Mouse (Mus musculus): Measurements from ENCODE around the gene Cacnb4. TPM values are rescaled to one million over a fixed set of nuclear protein-coding genes. Genes with fewer than 3 reads are reported as not detected.

Cacnb4 gene
- polyA plus RNA-seq, 1 experiment = 0.06 TPM

- Histone ChIP-seq H3K27me3 (ENCODE audit: control insufficient read depth, insufficient read depth, low read length) (no peaks in the 10 kb centered on the region), H3K27ac (ENCODE audit: insufficient read depth, low read length) (no peak overlapping the region), H3K36me3 (ENCODE audit: control insufficient read depth, insufficient read depth, low read length) (no peaks in the 10 kb centered on the region), H3K4me1 (ENCODE audit: control insufficient read depth, insufficient read depth, insufficient read length) (no peaks in the 10 kb centered on the region; the same call in 1 of the 2 replicates), H3K4me3 (ENCODE audit: extremely low read depth, insufficient read depth, insufficient read length) (no peak overlapping the region)
- no peak for DNase-seq (ENCODE audit: low read depth in 1 of 2, low spot score in 2 of 2)
- TF ChIP-seq POLR2A (IDR thresholded peaks at IDR 0.05; ENCODE audit: low read depth, low read length) = no peak
- TF ChIP-seq CTCF (IDR thresholded peaks at IDR 0.05; ENCODE audit: extremely low read depth, insufficient read depth, insufficient read length, insufficient replicate concordance) = no peak
- WGBS = 88% methylated on average over 1 of the region's 1 CpGs
Measured at GRCm38 (mm10) chr2:52521012-52521411, 155.6 kb downstream of the Cacnb4 start.

- Histone ChIP-seq H3K4me1 (ENCODE audit: control insufficient read depth, insufficient read depth, insufficient read length) (no peaks in the 10 kb centered on the region), H3K4me3 (ENCODE audit: extremely low read depth, insufficient read depth, insufficient read length) (no peak overlapping the region), H3K27ac (ENCODE audit: insufficient read depth, low read length) (no peak overlapping the region), H3K36me3 (ENCODE audit: control insufficient read depth, insufficient read depth, low read length) (no peaks in the 10 kb centered on the region), H3K27me3 (ENCODE audit: control insufficient read depth, insufficient read depth, low read length) (no peaks in the 10 kb centered on the region)
- TF ChIP-seq POLR2A (IDR thresholded peaks at IDR 0.05; ENCODE audit: low read depth, low read length) (no peak), CTCF (IDR thresholded peaks at IDR 0.05; ENCODE audit: extremely low read depth, insufficient read depth, insufficient read length, insufficient replicate concordance) (no peak)
- DNase-seq (ENCODE audit: low read depth in 1 of 2, low spot score in 2 of 2) = no peak
- 91% methylated on average over 4 of the region's 4 CpGs for WGBS
Measured at GRCm38 (mm10) chr2:52518740-52519139, 157.9 kb downstream of the Cacnb4 start.

- Histone ChIP-seq H3K27ac (ENCODE audit: insufficient read depth, low read length) (no peak overlapping the region), H3K36me3 (ENCODE audit: control insufficient read depth, insufficient read depth, low read length) (no peaks in the 10 kb centered on the region), H3K27me3 (ENCODE audit: control insufficient read depth, insufficient read depth, low read length) (no peaks in the 10 kb centered on the region), H3K4me3 (ENCODE audit: extremely low read depth, insufficient read depth, insufficient read length) (no peak overlapping the region), H3K4me1 (ENCODE audit: control insufficient read depth, insufficient read depth, insufficient read length) (peaks cover 3% of the 10 kb centered on the region)
- TF ChIP-seq CTCF (IDR thresholded peaks at IDR 0.05; ENCODE audit: extremely low read depth, insufficient read depth, insufficient read length, insufficient replicate concordance) (no peak), POLR2A (IDR thresholded peaks at IDR 0.05; ENCODE audit: low read depth, low read length) (no peak)
- 74% methylated on average over 3 of the region's 3 CpGs for WGBS
- DNase-seq (ENCODE audit: low read depth in 1 of 2, low spot score in 2 of 2) = no peak
Measured at GRCm38 (mm10) chr2:52516534-52516933, 160.1 kb downstream of the Cacnb4 start.

- Histone ChIP-seq H3K27me3 (ENCODE audit: control insufficient read depth, insufficient read depth, low read length) (no peaks in the 10 kb centered on the region), H3K36me3 (ENCODE audit: control insufficient read depth, insufficient read depth, low read length) (no peaks in the 10 kb centered on the region), H3K27ac (ENCODE audit: insufficient read depth, low read length) (peak overlapping the region; percentile 25; the same call in 1 of the 2 replicates), H3K4me3 (ENCODE audit: extremely low read depth, insufficient read depth, insufficient read length) (no peak overlapping the region), H3K4me1 (ENCODE audit: control insufficient read depth, insufficient read depth, insufficient read length) (peaks cover 3% of the 10 kb centered on the region)
- 39% methylated on average over 3 of the region's 3 CpGs for WGBS
- no peak for DNase-seq (ENCODE audit: low read depth in 1 of 2, low spot score in 2 of 2)
- TF ChIP-seq CTCF (IDR thresholded peaks at IDR 0.05; ENCODE audit: extremely low read depth, insufficient read depth, insufficient read length, insufficient replicate concordance) (no peak), POLR2A (IDR thresholded peaks at IDR 0.05; ENCODE audit: low read depth, low read length) (no peak)
Measured at GRCm38 (mm10) chr2:52512865-52513388, 163.7 kb downstream of the Cacnb4 start.

- no peak overlapping the region for H3K4me3 ChIP-seq (ENCODE audit: extremely low read depth, insufficient read depth, insufficient read length)
- H3K4me1 ChIP-seq (ENCODE audit: control insufficient read depth, insufficient read depth, insufficient read length) = peaks cover 3% of the 10 kb centered on the region
- no peak overlapping the region for H3K27ac ChIP-seq (ENCODE audit: insufficient read depth, low read length)
- WGBS = 77% methylated on average over 3 of the region's 3 CpGs
- DNase-seq (ENCODE audit: low read depth in 1 of 2, low spot score in 2 of 2) = no peak
- no peaks in the 10 kb centered on the region for H3K27me3 ChIP-seq (ENCODE audit: control insufficient read depth, insufficient read depth, low read length)
- TF ChIP-seq CTCF (IDR thresholded peaks at IDR 0.05; ENCODE audit: extremely low read depth, insufficient read depth, insufficient read length, insufficient replicate concordance) = no peak
- H3K36me3 ChIP-seq (ENCODE audit: control insufficient read depth, insufficient read depth, low read length) = no peaks in the 10 kb centered on the region
Measured at GRCm38 (mm10) chr2:52512206-52512605, 164.4 kb downstream of the Cacnb4 start.

GRCm38 (mm10) chr2:52511799-52512198 is 164.8 kb downstream of the Cacnb4 start:
- 85% methylated on average over 13 of the region's 13 CpGs for WGBS
- no peak for DNase-seq (ENCODE audit: low read depth in 1 of 2, low spot score in 2 of 2)
- Histone ChIP-seq H3K4me3 (ENCODE audit: extremely low read depth, insufficient read depth, insufficient read length) (no peak overlapping the region), H3K27ac (ENCODE audit: insufficient read depth, low read length) (no peak overlapping the region), H3K36me3 (ENCODE audit: control insufficient read depth, insufficient read depth, low read length) (no peaks in the 10 kb centered on the region), H3K27me3 (ENCODE audit: control insufficient read depth, insufficient read depth, low read length) (no peaks in the 10 kb centered on the region), H3K4me1 (ENCODE audit: control insufficient read depth, insufficient read depth, insufficient read length) (peaks cover 3% of the 10 kb centered on the region)
- TF ChIP-seq CTCF (IDR thresholded peaks at IDR 0.05; ENCODE audit: extremely low read depth, insufficient read depth, insufficient read length, insufficient replicate concordance) (no peak), POLR2A (IDR thresholded peaks at IDR 0.05; ENCODE audit: low read depth, low read length) (no peak)

- Histone ChIP-seq H3K4me1 (ENCODE audit: control insufficient read depth, insufficient read depth, insufficient read length) (peaks cover 3% of the 10 kb centered on the region), H3K36me3 (ENCODE audit: control insufficient read depth, insufficient read depth, low read length) (no peaks in the 10 kb centered on the region), H3K4me3 (ENCODE audit: extremely low read depth, insufficient read depth, insufficient read length) (no peak overlapping the region), H3K27me3 (ENCODE audit: control insufficient read depth, insufficient read depth, low read length) (no peaks in the 10 kb centered on the region), H3K27ac (ENCODE audit: insufficient read depth, low read length) (no peak overlapping the region)
- no peak for TF ChIP-seq CTCF (IDR thresholded peaks at IDR 0.05; ENCODE audit: extremely low read depth, insufficient read depth, insufficient read length, insufficient replicate concordance)
- no peak for TF ChIP-seq POLR2A (IDR thresholded peaks at IDR 0.05; ENCODE audit: low read depth, low read length)
- no peak for DNase-seq (ENCODE audit: low read depth in 1 of 2, low spot score in 2 of 2)
- WGBS = 89% methylated on average over 19 of the region's 19 CpGs
Measured at GRCm38 (mm10) chr2:52509779-52510500, 166.7 kb downstream of the Cacnb4 start.
